Mouse (Mus musculus) mouse trophoblast stem cell (cell line): ENCODE measurements around the gene Wwox.

ENCODE experiments used
- in situ Hi-C, 2 experiments: fragments of 300-500 bp; cut with MseI, MboI; formaldehyde crosslinking; loops; 2 replicates in 1 of 2; 3 replicates in 1 of 2; pipeline ENCODE4 v1.15.1; 2025

Gene Wwox

DNA sequence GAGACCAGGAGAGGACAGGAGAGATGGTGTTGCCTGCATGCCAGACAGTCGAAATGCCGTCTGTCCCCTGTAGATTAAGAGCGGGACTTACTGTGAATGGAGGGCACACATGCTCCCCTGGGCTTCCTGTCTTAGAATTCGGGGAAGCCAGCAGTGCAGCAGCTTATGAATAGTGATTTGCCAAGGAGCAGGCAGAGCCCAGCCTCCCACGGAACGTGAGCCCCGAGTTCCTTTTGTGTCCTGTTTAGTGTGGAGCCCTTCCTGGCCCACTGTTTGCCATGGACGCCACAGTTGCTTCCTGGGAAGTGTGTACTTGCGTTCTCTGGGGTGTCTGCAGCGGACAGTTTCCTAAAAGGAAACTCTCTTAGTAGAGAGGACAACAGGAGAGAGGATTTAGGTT, 23.9 kb downstream of the Wwox start:
- in situ Hi-C loops: loop anchor here in 1 of 2 experiments (25.0 kb wide), 1 partner anchor 1249 kb away; the partner anchor contains the start of gene Maf

DNA sequence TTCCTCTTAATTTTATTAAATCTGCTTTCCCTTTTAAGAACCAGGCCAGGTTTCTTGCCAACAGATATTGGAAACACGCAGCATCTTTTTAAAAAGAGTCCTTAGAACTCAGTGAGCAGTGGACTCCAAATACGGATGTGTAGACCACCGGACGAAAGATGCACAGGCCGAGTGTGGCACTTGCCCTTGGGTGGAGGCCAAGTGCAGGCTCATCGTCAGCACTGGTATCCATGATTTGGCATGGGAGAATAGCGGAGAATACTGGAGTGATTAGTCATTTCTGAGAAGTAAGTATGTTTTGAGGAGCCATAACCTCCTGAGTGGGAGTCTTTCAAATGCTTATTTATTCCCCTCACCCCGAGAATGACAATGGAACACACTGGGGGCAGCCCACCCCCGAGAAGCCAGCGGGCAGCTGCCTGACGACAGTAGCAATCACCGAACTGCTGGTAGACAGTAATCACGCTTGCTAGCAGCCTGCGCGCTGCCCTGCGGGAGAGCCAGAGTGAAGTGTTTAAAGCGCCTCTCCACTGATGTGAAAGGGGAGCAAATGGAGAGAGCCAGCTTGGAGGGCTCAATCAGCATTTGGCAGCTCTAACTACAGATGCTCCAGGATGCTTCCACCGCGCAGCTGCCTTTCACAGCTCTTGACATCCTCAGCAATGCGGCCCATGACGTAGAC, 29.2 kb downstream of the Wwox start:
- in situ Hi-C loops: loop anchor here in 1 of 2 experiments (25.0 kb wide), 1 partner anchor 1244 kb away; the partner anchor contains the start of gene Maf

DNA sequence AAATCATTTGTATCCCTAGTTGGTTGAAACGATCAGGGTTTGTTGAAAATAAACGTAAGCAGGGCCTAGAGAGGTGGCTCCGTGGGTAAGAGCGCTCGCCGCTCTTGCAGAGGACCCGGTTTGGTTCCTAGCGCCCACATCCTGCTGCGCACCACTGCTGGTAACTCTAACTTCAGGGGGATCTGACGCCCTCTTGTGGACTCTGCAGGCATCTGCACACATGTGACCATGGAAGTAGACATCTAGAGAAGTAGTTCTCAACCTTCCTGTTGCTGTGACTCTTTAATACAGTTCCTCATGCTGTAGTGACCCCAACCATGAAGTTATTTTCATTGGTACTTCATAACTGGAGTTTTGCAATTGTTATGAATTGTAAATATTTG, 29.7 kb downstream of the Wwox start:
- in situ Hi-C loops: loop anchor here in 1 of 2 experiments (25.0 kb wide), 1 partner anchor 1243 kb away; the partner anchor contains the start of gene Maf

DNA sequence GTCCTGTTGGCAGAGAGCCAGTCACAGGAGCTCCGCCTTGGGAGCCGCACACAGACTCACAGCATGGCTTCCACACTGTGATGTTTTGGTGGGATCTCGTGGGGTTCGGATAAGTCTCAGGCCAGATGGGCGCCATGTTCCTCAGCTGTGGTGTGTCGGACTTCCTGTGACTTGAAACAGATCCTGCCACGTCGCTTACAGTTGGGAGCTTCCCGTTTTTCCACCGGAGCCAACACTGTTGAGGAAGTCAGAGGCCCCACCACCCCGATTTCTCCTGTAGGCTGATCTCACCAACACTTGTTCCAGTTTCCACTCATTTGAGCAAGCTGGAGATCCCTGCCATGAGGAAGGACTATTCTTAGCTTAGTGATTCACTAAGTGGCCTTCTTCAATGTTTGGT, 34.1 kb downstream of the Wwox start:
- in situ Hi-C loops: loop anchor here in 1 of 2 experiments (25.0 kb wide), 1 partner anchor 1239 kb away; the partner anchor contains the start of gene Maf

GRCm38 (mm10) chr8:114476919-114477318, 37.5 kb downstream of the Wwox start:
- in situ Hi-C loops: no loop called here

- in situ Hi-C loops: no loop called here
Observed at GRCm38 (mm10) chr8:114477790-114478189, 38.3 kb downstream of the Wwox start.

- in situ Hi-C loops: no loop called here
Observed at GRCm38 (mm10) chr8:114479749-114480148, 40.3 kb downstream of the Wwox start.

DNA sequence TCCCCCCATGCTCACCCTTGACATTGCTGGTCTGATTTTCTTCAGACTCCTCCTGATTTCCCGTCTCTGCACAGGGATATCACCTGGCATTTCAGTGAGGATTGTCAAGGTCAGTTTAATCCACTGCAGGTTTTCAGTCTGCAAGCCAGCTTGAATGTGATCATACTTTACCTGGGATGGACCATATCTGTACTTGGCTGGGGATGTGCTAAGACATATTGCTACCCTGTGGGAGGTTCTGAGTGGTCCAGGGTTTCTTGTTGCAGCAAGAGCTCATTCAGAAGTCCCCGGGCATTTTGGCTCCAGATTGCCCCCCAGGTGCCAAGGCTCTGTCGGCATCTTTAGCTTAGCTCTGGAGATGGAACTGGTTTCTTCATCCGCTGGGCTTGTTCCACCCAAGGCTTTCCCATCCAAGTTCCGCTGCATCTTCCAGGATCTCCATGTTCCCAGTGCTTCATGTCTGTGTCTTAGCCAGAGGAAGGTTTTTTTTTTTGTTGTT, 52.3 kb downstream of the Wwox start:
- in situ Hi-C loops: no loop called here

- in situ Hi-C loops: no loop called here
Observed at GRCm38 (mm10) chr8:114499448-114500144, 60.1 kb downstream of the Wwox start.

DNA sequence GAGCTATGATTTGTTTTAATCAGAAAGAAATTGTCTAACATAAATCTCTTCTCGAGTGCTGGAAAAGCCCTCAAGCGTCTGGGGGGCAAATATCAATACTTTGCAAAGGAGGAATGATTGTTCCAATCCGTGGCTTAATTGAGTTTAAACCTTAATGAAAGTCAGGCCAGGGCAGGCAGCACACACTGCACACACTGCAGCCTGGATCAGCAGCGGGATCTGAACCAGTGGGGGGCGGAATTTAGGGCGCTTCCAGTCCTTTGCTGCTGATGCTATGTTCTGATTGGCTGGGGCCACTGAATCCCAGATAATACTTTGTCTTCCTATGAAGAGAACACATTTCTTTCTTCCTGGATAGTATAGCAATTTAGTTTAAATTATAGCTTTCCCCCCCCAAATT, 62.5 kb downstream of the Wwox start:
- in situ Hi-C loops: no loop called here

DNA sequence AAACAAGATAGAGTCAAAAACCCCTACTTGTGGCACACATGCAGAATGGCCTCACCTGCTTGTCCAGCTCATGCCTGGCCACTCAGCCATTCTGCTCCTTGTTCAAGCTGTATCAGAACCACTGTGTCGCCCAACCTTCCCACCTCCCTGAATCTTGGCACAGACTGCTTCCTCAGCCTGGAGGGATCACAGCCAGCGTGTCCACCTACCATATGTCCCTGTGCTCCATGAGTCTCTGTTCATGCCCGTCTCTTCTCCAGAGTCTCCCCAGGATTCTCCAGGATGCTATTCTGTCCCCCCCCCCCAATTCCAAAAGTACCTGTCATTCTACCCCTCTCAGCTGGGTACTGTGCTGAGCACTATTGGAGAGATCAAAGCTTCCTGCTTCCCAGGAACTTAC, 63.7 kb downstream of the Wwox start:
- in situ Hi-C loops: no loop called here

GRCm38 (mm10) chr8:114504889-114505288, 65.4 kb downstream of the Wwox start:
- in situ Hi-C loops: no loop called here

- in situ Hi-C loops: no loop called here
Observed at GRCm38 (mm10) chr8:114505351-114506347, 66.2 kb downstream of the Wwox start.

DNA sequence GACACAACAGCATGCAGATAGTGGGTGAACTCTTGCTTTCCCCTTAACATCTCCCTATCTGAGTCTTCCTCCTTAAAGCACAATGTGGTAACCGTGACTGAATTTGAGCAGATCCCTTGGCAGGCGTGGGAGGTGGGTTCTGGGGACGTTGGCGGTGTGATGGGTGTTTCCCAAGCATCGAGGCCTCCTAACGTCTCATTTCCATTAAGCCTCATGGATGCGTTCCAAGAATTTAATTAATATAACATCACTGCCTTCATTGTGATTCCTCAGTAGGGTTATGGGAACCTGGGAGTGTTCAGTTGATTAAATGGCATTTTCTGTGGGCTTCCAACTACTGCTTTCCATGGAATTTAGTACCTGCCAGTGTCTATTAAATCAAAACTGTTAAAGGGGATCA, 67.9 kb downstream of the Wwox start:
- in situ Hi-C loops: no loop called here

DNA sequence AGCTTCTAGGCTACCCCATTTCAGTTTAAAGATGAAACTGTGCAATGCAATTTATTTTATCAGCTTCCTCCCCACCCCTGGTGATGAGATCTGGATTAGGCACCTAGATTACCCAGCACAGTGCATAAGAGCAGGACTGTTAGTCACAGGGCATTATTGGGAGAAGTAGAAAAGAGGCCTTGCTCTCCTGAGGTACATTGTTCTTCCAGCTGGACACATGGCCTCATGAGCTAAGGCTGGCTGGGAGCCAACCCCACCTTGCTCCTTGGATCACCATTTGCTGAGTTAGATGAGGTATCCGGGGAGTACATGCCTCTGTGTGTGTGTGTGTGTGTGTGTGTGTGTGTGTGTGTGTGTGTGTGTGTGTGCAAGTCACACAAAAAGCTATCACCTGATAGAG, 70.8 kb downstream of the Wwox start:
- in situ Hi-C loops: no loop called here

DNA sequence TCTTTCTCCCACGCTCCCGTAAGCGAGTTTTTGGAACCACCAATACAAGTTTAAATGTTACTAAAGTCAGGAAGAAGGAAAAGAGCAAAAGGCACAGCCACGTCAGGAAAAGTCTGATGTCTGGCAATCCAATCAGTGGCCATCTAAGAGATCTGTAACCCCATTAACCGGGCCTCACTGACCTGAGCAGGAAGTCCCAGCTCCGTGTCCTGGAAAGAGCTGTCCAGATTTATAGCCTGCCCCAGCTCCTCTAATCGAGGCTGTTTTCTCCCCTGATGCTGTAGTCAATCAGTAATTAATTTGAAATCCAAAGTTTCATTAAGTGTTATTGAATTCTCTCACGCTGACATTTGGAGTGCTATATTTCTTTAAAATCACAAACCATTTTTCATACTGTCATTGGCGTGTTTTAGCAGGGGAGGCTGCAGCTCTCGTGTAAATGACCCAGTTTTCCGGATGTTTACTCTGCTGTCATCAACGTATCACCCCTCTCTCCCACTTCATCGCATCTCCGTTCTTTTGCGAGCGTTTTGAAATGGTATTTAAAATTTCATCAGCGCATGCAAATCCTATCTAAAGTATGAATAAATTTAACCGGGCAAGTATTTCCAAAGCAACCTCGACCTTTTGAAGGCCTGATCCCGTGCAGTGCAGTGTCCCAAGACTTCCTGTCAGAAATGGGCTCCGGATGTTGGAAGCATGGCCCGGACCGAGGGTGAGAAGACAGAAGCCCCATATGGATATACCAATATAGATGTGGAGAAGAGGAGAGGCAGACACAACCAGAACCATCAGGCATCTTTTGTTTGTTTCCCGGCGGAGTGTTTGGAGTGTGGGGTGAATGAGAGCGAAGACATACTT, 72.8 kb downstream of the Wwox start:
- in situ Hi-C loops: no loop called here

- in situ Hi-C loops: no loop called here
Observed at GRCm38 (mm10) chr8:114514692-114515091, 75.2 kb downstream of the Wwox start.

- in situ Hi-C loops: no loop called here
Observed at GRCm38 (mm10) chr8:114523061-114523460, 83.6 kb downstream of the Wwox start.

- in situ Hi-C loops: no loop called here
Observed at GRCm38 (mm10) chr8:114526626-114527267, 87.3 kb downstream of the Wwox start.

DNA sequence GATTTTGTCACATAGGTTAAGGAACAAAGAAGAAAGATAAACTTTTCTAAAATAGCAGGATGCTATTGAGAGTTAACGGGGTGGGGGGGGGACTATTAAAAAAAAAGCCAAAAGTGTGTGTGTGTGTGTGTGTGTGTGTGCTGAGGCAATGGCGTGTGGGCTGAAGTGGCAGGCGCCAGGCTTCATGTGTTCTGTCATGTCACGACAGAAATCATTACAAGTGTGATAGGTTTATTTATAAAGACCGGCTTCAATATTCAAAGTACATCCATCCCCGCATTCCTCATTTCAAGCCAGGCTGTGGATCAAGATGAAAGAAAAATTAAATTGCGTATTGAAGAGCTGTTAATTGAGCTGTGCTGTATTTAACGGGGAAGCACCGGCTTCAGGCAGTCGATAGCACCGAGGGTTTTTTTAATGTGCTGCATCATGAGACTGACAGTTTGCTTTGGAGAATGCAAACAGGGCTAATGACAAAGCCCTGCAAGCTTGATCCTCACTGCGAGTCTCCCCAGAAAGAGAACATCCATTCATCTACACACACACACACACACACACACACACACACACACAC, 88.3 kb downstream of the Wwox start:
- in situ Hi-C loops: no loop called here
